Comparison of ENCODE assay signal across 8 mouse cellular contexts in genomic region chr8:12915187-12916006, GRCm38 (mm10). TPM values are rescaled to one million over a fixed set of nuclear protein-coding genes. Genes with fewer than 3 reads are reported as not detected.
DNase-seq lines count a peak whose midpoint lies in the region; ATAC-seq and TF ChIP-seq lines count a peak whose summit lies in the region.

No protein-coding gene starts in this region.

- H3K4me3 ChIP-seq in gastrocnemius, adult 2 months = peak overlapping the region; percentile 26; the same call in 1 of the 2 replicates
- H3K4me3 ChIP-seq in embryonic facial prominence, embryonic 14.5 days (ENCODE audit: low read depth, low read length) = peak overlapping the region; percentile 63
- peak overlapping the region; percentile 53 for H3K4me3 ChIP-seq in midbrain, embryonic 12.5 days

- peak; percentile 76 for ATAC-seq in embryonic facial prominence, embryonic 14.5 days (ENCODE audit: low read depth)
- peak; percentile 77 for ATAC-seq in midbrain, embryonic 12.5 days (ENCODE audit: low FRiP score, low read depth)
- ATAC-seq in monocyte, adult 5-6 weeks (replicated peaks; ENCODE audit: insufficient number of reproducible peaks, low FRiP score, low TSS enrichment, poor library complexity, severe bottlenecking) = no peak
- ATAC-seq in megakaryocyte-erythroid progenitor cell, adult 5-6 weeks (replicated peaks; ENCODE audit: low FRiP score, low TSS enrichment, poor library complexity, severe bottlenecking) = no peak

- no peak for DNase-seq in gastrocnemius, adult 2 months
- DNase-seq in gastrocnemius, postnatal 10 days = no peak
- DNase-seq in R1 (ENCODE audit: low read depth, low spot score) = peak; percentile 78
- DNase-seq in embryonic facial prominence, embryonic 14.5 days (ENCODE audit: low spot score) = peak; percentile 87
- peak; percentile 54 for DNase-seq in kidney, postnatal 10 days

- intact Hi-C loops in gastrocnemius, adult 2 months (cut with DNase I) = no loop called here

- peak overlapping the region; percentile 93 for H3K4me2 ChIP-seq in embryonic facial prominence, embryonic 14.5 days (ENCODE audit: low read depth, low read length)
- peak overlapping the region; percentile 83 for H3K4me2 ChIP-seq in midbrain, embryonic 12.5 days (replicated peaks)

- H3K4me1 ChIP-seq in embryonic facial prominence, embryonic 14.5 days (ENCODE audit: control insufficient read depth, insufficient read depth, low read length) = peaks cover 21% of the 10 kb centered on the region
- H3K4me1 ChIP-seq in midbrain, embryonic 12.5 days = peaks cover 23% of the 10 kb centered on the region

- 0 out of 2 replicates have a peak, but pooled peaks cover 4% of the 10 kb centered on the region for H3K36me3 ChIP-seq in embryonic facial prominence, embryonic 14.5 days (ENCODE audit: control insufficient read depth, insufficient read depth, low read length)
- 0 out of 2 replicates have a peak, but pooled peaks cover 3% of the 10 kb centered on the region for H3K36me3 ChIP-seq in midbrain, embryonic 12.5 days

- 12% methylated on average over 35 of the region's 42 CpGs for WGBS in embryonic facial prominence, embryonic 14.5 days
- WGBS in midbrain, embryonic 12.5 days = 17% methylated on average over 42 of the region's 42 CpGs

- H3K27ac ChIP-seq in gastrocnemius, adult 2 months = no peak overlapping the region
- H3K27ac ChIP-seq in embryonic facial prominence, embryonic 14.5 days (replicated peaks; ENCODE audit: low read depth, low read length) = peak overlapping the region; percentile 61
- peak overlapping the region; percentile 60 for H3K27ac ChIP-seq in midbrain, embryonic 12.5 days (replicated peaks)

- TF ChIP-seq CTCF in gastrocnemius, adult 2 months (IDR thresholded peaks at IDR 0.05) = no peak

- H3K9ac ChIP-seq in embryonic facial prominence, embryonic 14.5 days (ENCODE audit: low read depth, low read length) = peak overlapping the region; percentile 70
- peak overlapping the region; percentile 41 for H3K9ac ChIP-seq in midbrain, embryonic 12.5 days (replicated peaks)

- no peaks in the 10 kb centered on the region for H3K9me3 ChIP-seq in embryonic facial prominence, embryonic 14.5 days (ENCODE audit: control insufficient read depth, low read length)
- no peaks in the 10 kb centered on the region for H3K9me3 ChIP-seq in midbrain, embryonic 12.5 days

- H3K27me3 ChIP-seq in embryonic facial prominence, embryonic 14.5 days (replicated peaks; ENCODE audit: control insufficient read depth, insufficient read depth, low read length) = no peaks in the 10 kb centered on the region
- H3K27me3 ChIP-seq in midbrain, embryonic 12.5 days = no peaks in the 10 kb centered on the region

RNA-seq across cellular contexts. Expression of gene Mcf2l, which starts 41.8 kb away (rescaled TPM):
- 10 to 100 TPM; 26.0 to 49.7 TPM for total RNA-seq in gastrocnemius, adult 2 months (2021)
- 10 to 100 TPM; 28.4 to 30.9 TPM for total RNA-seq in gastrocnemius, postnatal 10 days (2021)
- polyA plus RNA-seq in embryonic facial prominence, embryonic 14.5 days (2014; fragmentation: Nextera tagmentation; extraction: Ambion mirVana) = 20.3 and 21.2 TPM in 2 replicates
- polyA plus RNA-seq in midbrain, embryonic 12.5 days (2016; fragmentation: Nextera tagmentation; extraction: Ambion mirVana) = 97.8 and 104 TPM in 2 replicates
- total RNA-seq in monocyte, adult 5-6 weeks (2017) = 3.3 to 9.0 TPM (median 5.8 TPM) in 3 replicates
- 0.37 and 1.5 TPM in 2 replicates for total RNA-seq in megakaryocyte-erythroid progenitor cell, adult 5-6 weeks (2014; fragmentation: Nextera tagmentation)
- 0.23 and 1.3 TPM in 2 replicates for total RNA-seq in megakaryocyte-erythroid progenitor cell, adult 5-6 weeks (2017)

Comparison
In these comparisons a context has a peak if more than half of its experiments do, and no peak if none do; other contexts are left out.
1. DNase-seq: peak in R1 (single experiment), embryonic facial prominence, embryonic 14.5 days (single experiment) and kidney, postnatal 10 days (single experiment); none in gastrocnemius, adult 2 months (single experiment) and gastrocnemius, postnatal 10 days (single experiment).
2. ATAC-seq: peak in embryonic facial prominence, embryonic 14.5 days (single experiment) and midbrain, embryonic 12.5 days (single experiment); none in monocyte, adult 5-6 weeks (single experiment) and megakaryocyte-erythroid progenitor cell, adult 5-6 weeks (single experiment).
3. Peak in every context shown above with its lines, with median percentiles within 50 percentile points of each other: H3K4me3 ChIP-seq.